Mouse (Mus musculus) left cerebral cortex, adult 8-10 months (tissue): ENCODE measurements at regions not wholly inside any gene's neighbourhood (a gene's known extent, or its start where the extent isn't known, plus 50 kb on each side); places are given as distances from the start of the nearest gene placed in this dataset.

Source experiments
- DNase-seq, 2 experiments: peaks; one replicate each; pipeline ENCODE4 v3.0.0; 2022; ENCODE audit warnings: low spot score in 2 of 2

- no peak for DNase-seq
These were observed 211.3 kb downstream of the Tle3 start for GRCm38 (mm10) chr9:61583281-61584072.

- DNase-seq = no peak
These were observed 208.9 kb downstream of the Tle3 start for GRCm38 (mm10) chr9:61581046-61581445.

GRCm38 (mm10) chr9:61578255-61578654 lies 206.1 kb downstream of the Tle3 start:
- DNase-seq = peak in 1 of 2 experiments; percentile 56

- peak; percentile 52 to 77 for DNase-seq
These were observed 201.6 kb downstream of the Tle3 start for GRCm38 (mm10) chr9:61573634-61574359.

GRCm38 (mm10) chr9:61563017-61563416 lies 190.9 kb downstream of the Tle3 start:
- DNase-seq = no peak

GRCm38 (mm10) chr9:61561551-61561950 lies 189.4 kb downstream of the Tle3 start:
- DNase-seq = no peak

GRCm38 (mm10) chr9:61558621-61559020 lies 186.5 kb downstream of the Tle3 start:
- peak in 1 of 2 experiments; percentile 50 for DNase-seq

- DNase-seq = peak in 1 of 2 experiments; percentile 64
These were observed 184.9 kb downstream of the Tle3 start for GRCm38 (mm10) chr9:61557025-61557424.

- DNase-seq = no peak
These were observed 183.0 kb downstream of the Tle3 start for GRCm38 (mm10) chr9:61555173-61555572.

GRCm38 (mm10) chr9:61554611-61555010 lies 182.4 kb downstream of the Tle3 start:
- DNase-seq = no peak

- DNase-seq = no peak
These were observed 181.5 kb downstream of the Tle3 start for GRCm38 (mm10) chr9:61553626-61554025.

GRCm38 (mm10) chr9:61551361-61551760 lies 179.2 kb downstream of the Tle3 start:
- no peak for DNase-seq

- no peak for DNase-seq
These were observed 178.2 kb downstream of the Tle3 start for GRCm38 (mm10) chr9:61550326-61550725.

- peak in 1 of 2 experiments; percentile 55 for DNase-seq
These were observed 177.6 kb downstream of the Tle3 start for GRCm38 (mm10) chr9:61549692-61550241.

- no peak for DNase-seq
These were observed 165.4 kb downstream of the Tle3 start for GRCm38 (mm10) chr9:61537316-61538189.

- no peak for DNase-seq
These were observed 161.1 kb downstream of the Tle3 start for GRCm38 (mm10) chr9:61533237-61533636.

- DNase-seq = peak in 1 of 2 experiments; percentile 50
These were observed 158.3 kb downstream of the Tle3 start for GRCm38 (mm10) chr9:61530263-61531045.

- DNase-seq = no peak
These were observed 156.2 kb downstream of the Tle3 start for GRCm38 (mm10) chr9:61528286-61528865.

GRCm38 (mm10) chr9:61527491-61528056 lies 155.4 kb downstream of the Tle3 start:
- no peak for DNase-seq

- no peak for DNase-seq
These were observed 148.0 kb downstream of the Tle3 start for GRCm38 (mm10) chr9:61520136-61520535.
